In the genomic region with DNA sequence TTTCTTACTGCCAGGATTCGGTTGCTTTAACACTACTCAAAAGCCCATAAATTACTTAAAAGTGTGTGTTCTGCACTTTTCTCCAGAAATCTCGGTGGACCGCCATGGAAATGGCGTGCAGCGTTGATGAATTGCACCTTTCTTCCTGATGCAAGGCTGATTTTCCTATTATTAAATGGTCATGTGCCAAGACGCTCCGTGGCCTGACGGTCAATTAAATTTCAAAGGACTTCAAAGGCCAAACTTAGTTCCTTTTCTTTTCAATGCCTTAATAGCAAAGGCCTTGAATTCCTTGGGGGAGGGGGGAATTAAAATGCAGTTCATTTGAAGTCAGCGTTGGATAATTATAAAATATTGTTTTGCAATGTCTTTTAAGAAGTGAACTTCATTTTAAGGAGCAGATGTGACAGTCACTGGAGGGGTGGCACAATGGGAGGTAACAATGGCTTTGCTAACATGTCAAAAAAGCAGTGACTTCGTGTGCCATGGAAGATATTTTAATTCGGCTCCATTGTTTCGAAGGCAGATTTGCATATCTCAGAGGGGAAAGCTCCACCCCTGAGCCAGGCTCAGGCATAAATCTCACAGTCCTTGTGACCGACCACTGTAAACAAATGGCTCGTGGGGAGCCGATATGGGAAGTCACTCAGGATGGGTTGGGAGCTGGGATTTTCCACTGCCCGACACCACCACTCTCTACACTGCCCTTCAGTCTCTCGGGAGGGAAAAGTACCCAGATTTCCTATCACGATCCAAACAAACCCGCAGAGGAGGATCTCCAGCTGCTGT, we compare ENCODE assay signal across 8 mouse cellular contexts. TPM values are rescaled to one million over a fixed set of nuclear protein-coding genes. Genes with fewer than 3 reads are reported as not detected.
DNase-seq lines count a peak whose midpoint lies in the region; ATAC-seq lines count a peak whose summit lies in the region.

No protein-coding gene starts in this region.

- H3K9ac ChIP-seq in heart, embryonic 12.5 days, result no peak overlapping the region
- H3K9ac ChIP-seq in hindbrain, embryonic 16.5 days (ENCODE audit: low read depth, low read length), result 0 out of 2 replicates have a peak overlapping the region, but pooled peaks have one; percentile 32
- H3K9ac ChIP-seq in midbrain, embryonic 14.5 days (replicated peaks; ENCODE audit: low read length), result no peak overlapping the region

- no peaks in the 10 kb centered on the region for H3K36me3 ChIP-seq in heart, embryonic 12.5 days
- H3K36me3 ChIP-seq in hindbrain, embryonic 16.5 days (ENCODE audit: control insufficient read depth, insufficient read depth, low read length), result no peaks in the 10 kb centered on the region
- H3K36me3 ChIP-seq in midbrain, embryonic 14.5 days (ENCODE audit: control insufficient read depth, insufficient read depth, low read length), result no peaks in the 10 kb centered on the region

- no peak overlapping the region for H3K27ac ChIP-seq in heart, embryonic 12.5 days (ENCODE audit: poor library complexity, severe bottlenecking)
- H3K27ac ChIP-seq in hindbrain, embryonic 16.5 days (ENCODE audit: low read depth, low read length), result no peak overlapping the region
- no peak overlapping the region for H3K27ac ChIP-seq in midbrain, embryonic 14.5 days (replicated peaks; ENCODE audit: low read depth, low read length)

- ATAC-seq in heart, embryonic 12.5 days (ENCODE audit: insufficient number of reproducible peaks, low FRiP score), result peak; percentile 56; the same call in 1 of the 2 replicates
- ATAC-seq in hindbrain, embryonic 16.5 days, result peak; percentile 65; the same call in 1 of the 2 replicates
- ATAC-seq in midbrain, embryonic 14.5 days (ENCODE audit: low FRiP score, low TSS enrichment), result peak; percentile 57; the same call in 1 of the 2 replicates
- no peak for ATAC-seq in megakaryocyte progenitor cell, adult 5-6 weeks (replicated peaks; ENCODE audit: poor library complexity)

- intact Hi-C loops in heart, postnatal 25 days (cut with DNase I), result no loop called here
- intact Hi-C loops in gastrocnemius, postnatal 36 days (cut with DNase I), result loop anchor here (10.0 kb wide), 1 partner anchor 591 kb away; no protein-coding TSS in a partner anchor

- no peaks in the 10 kb centered on the region for H3K27me3 ChIP-seq in heart, embryonic 12.5 days (replicated peaks)
- H3K27me3 ChIP-seq in hindbrain, embryonic 16.5 days (replicated peaks; ENCODE audit: control insufficient read depth, insufficient read depth, low read length), result no peaks in the 10 kb centered on the region
- no peaks in the 10 kb centered on the region for H3K27me3 ChIP-seq in midbrain, embryonic 14.5 days (ENCODE audit: control insufficient read depth, insufficient read depth, low read length)

- H3K4me1 ChIP-seq in heart, embryonic 12.5 days (replicated peaks), result 0 out of 2 replicates have a peak, but pooled peaks cover 7% of the 10 kb centered on the region
- peaks cover 9% of the 10 kb centered on the region for H3K4me1 ChIP-seq in hindbrain, embryonic 16.5 days (ENCODE audit: control insufficient read depth, insufficient read depth, low read depth, low read length)
- peaks cover 14% of the 10 kb centered on the region for H3K4me1 ChIP-seq in midbrain, embryonic 14.5 days (ENCODE audit: control insufficient read depth, insufficient read depth, low read length)

- H3K4me3 ChIP-seq in heart, embryonic 12.5 days, result peak overlapping the region; percentile 11; the same call in 1 of the 2 replicates
- H3K4me3 ChIP-seq in hindbrain, embryonic 16.5 days (ENCODE audit: low read length), result no peak overlapping the region
- H3K4me3 ChIP-seq in midbrain, embryonic 14.5 days (replicated peaks; ENCODE audit: low read depth, low read length), result 0 out of 2 replicates have a peak overlapping the region, but pooled peaks have one; percentile 2

- H3K4me2 ChIP-seq in heart, embryonic 12.5 days, result peak overlapping the region; percentile 55
- peak overlapping the region; percentile 40 for H3K4me2 ChIP-seq in hindbrain, embryonic 16.5 days (ENCODE audit: low read length)
- H3K4me2 ChIP-seq in midbrain, embryonic 14.5 days (ENCODE audit: low read length), result peak overlapping the region; percentile 34

- 42% methylated on average over 19 of the region's 19 CpGs for WGBS in heart, embryonic 12.5 days
- WGBS in hindbrain, embryonic 16.5 days, result 9% methylated on average over 19 of the region's 19 CpGs
- WGBS in midbrain, embryonic 14.5 days, result 8% methylated on average over 19 of the region's 19 CpGs

- no peaks in the 10 kb centered on the region for H3K9me3 ChIP-seq in heart, embryonic 12.5 days (replicated peaks)
- no peaks in the 10 kb centered on the region for H3K9me3 ChIP-seq in hindbrain, embryonic 16.5 days (ENCODE audit: control insufficient read depth, low read length)
- no peaks in the 10 kb centered on the region for H3K9me3 ChIP-seq in midbrain, embryonic 14.5 days (ENCODE audit: control insufficient read depth, low read length)

- no peak for DNase-seq in heart, postnatal 25 days (ENCODE audit: low spot score)
- peak; percentile 53 for DNase-seq in adrenal gland, postnatal 14 days
- DNase-seq in midbrain, embryonic 14.5 days, result peak; percentile 65
- DNase-seq in cerebellum, adult 9-11 months, result no peak
- no peak for DNase-seq in gastrocnemius, postnatal 36 days

RNA-seq across cellular contexts. Expression of gene Irs2, which starts 27.6 kb away (rescaled TPM):
- polyA plus RNA-seq in heart, embryonic 12.5 days (2016; fragmentation: Nextera tagmentation; extraction: Ambion mirVana), result 6.2 and 7.7 TPM in 2 replicates
- 10 to 100 TPM; 10.6 to 11.3 TPM for total RNA-seq in heart, postnatal 25 days (2021)
- 28.2 and 49.7 TPM in 2 replicates for total RNA-seq in adrenal gland, postnatal 14 days (2021)
- 4.1 and 4.6 TPM in 2 replicates for polyA plus RNA-seq in hindbrain, embryonic 16.5 days (2015; fragmentation: Nextera tagmentation; extraction: Ambion mirVana)
- 5.2 and 5.4 TPM in 2 replicates for polyA plus RNA-seq in midbrain, embryonic 14.5 days (2014; fragmentation: Nextera tagmentation; extraction: Ambion mirVana)
- 10 to 100 TPM; 17.9 to 18.9 TPM for total RNA-seq in gastrocnemius, postnatal 36 days (2021)
- total RNA-seq in megakaryocyte progenitor cell, adult 5-6 weeks (2015), result 4.6 and 6.0 TPM in 2 replicates
- 2.7 and 4.9 TPM in 2 replicates for total RNA-seq in megakaryocyte progenitor cell, adult 5-6 weeks (2017)

Comparison
In these comparisons a context has a peak if more than half of its experiments do, and no peak if none do; other contexts are left out.
1. DNase-seq: peak in adrenal gland, postnatal 14 days (single experiment) and midbrain, embryonic 14.5 days (single experiment); none in heart, postnatal 25 days (single experiment), cerebellum, adult 9-11 months (single experiment) and gastrocnemius, postnatal 36 days (0 of 2).
2. Peak in every context shown above with its lines, with median percentiles within 50 percentile points of each other: H3K4me2 ChIP-seq.